Mouse (Mus musculus) liver, adult 2 months (tissue): ENCODE results near the gene Akip1. TPM values are rescaled to one million over a fixed set of nuclear protein-coding genes. Genes with fewer than 3 reads are reported as not detected.

Experiments
- DNase-seq: peaks from one replicate; pipeline ENCODE4 v3.0.0-alpha.2; 2011; ENCODE audit warnings: low read depth, low spot score; ENCODE audit errors: extremely low read depth
- H3K27ac ChIP-seq: fragments of 200-500 bp; replicated peaks from 2 replicates; pipeline ENCODE4 v1.5.1; 2012; ENCODE audit warnings: low read depth, mild to moderate bottlenecking, control low read depth, inconsistent platforms, low read length; ENCODE audit not compliant: insufficient read depth
- H3K27me3 ChIP-seq: fragments of 200-500 bp; 2 replicates; pipeline ENCODE4 v1.6.1; 2012; ENCODE audit warnings: mild to moderate bottlenecking, moderate library complexity, low read length, inconsistent platforms; ENCODE audit not compliant: control insufficient read depth, insufficient read depth
- H3K36me3 ChIP-seq: fragments of 200-500 bp; 2 replicates; pipeline ENCODE4 v1.6.1; 2012; ENCODE audit warnings: low read length, inconsistent platforms; ENCODE audit not compliant: control insufficient read depth, insufficient read depth
- H3K4me1 ChIP-seq: fragments of 200-500 bp; 2 replicates; pipeline ENCODE4 v1.6.1; 2011; ENCODE audit warnings: low read length; ENCODE audit not compliant: control insufficient read depth, insufficient read depth
- H3K4me3 ChIP-seq: fragments of 200-500 bp; 2 replicates; pipeline ENCODE4 v1.5.1; 2011; ENCODE audit warnings: low read depth, mild to moderate bottlenecking, control low read depth, low read length, moderate library complexity; ENCODE audit not compliant: insufficient read depth
- H3K79me2 ChIP-seq: fragments of 200-500 bp; 2 replicates; pipeline ENCODE4 v1.6.1; 2012; ENCODE audit warnings: inconsistent platforms, mild to moderate bottlenecking, low read length, moderate library complexity; ENCODE audit not compliant: control insufficient read depth, insufficient read depth
- H3K9ac ChIP-seq: fragments of 200-500 bp; 2 replicates; pipeline ENCODE4 v1.6.1; 2012; ENCODE audit warnings: low read depth, mild to moderate bottlenecking, control low read depth, inconsistent platforms, low read length
- CTCF ChIP-seq: fragments of 200-500 bp; IDR thresholded peaks from 2 replicates; pipeline ENCODE4 v1.5.1; 2011; ENCODE audit warnings: low read depth, low read length, control low read depth
- POLR2A ChIP-seq: fragments of 200-500 bp; IDR thresholded peaks from 2 replicates; pipeline ENCODE4 v1.6.1; 2011; ENCODE audit warnings: low read length, control low read depth; ENCODE audit not compliant: insufficient read depth; ENCODE audit errors: extremely low read depth
- WGBS: fragments of 180-500 bp; shearing (Covaris S2); methylation state at CpG from one replicate; pipeline ENCODE4 v1.1.7; 2018; 5-methylcytosine and 5-hydroxymethylcytosine counted together
- polyA plus RNA-seq: library from polyadenylated mRNA; depleted of rRNA; stranded (reverse); fragments of >200 nt; gene quantifications from 2 replicates; pipeline ENCODE4 v1.2.3, GENCODE M21; 2012
- total RNA-seq: library from RNA; depleted of rRNA; stranded (reverse); fragments of >200 nt; gene quantifications from 2 replicates; pipeline ENCODE4 v1.2.3, GENCODE M21; 2014

Gene Akip1
- total and polyA plus RNA-seq, 2 experiments = 15.9 to 20.2 TPM

GRCm38 (mm10) chr7:109669426-109670170 lies 33.9 kb upstream of the Akip1 start:
- peak; percentile 14 for DNase-seq
- Histone ChIP-seq H3K9ac (no peak overlapping the region), H3K79me2 (no peaks in the 10 kb centered on the region), H3K27me3 (no peaks in the 10 kb centered on the region), H3K27ac (no peak overlapping the region), H3K4me1 (no peaks in the 10 kb centered on the region), H3K36me3 (no peaks in the 10 kb centered on the region), H3K4me3 (0 out of 2 replicates have a peak overlapping the region, but pooled peaks have one; percentile 11)
- TF ChIP-seq POLR2A (no peak), CTCF (no peak)
- 88% methylated on average over 5 of the region's 5 CpGs for WGBS

DNA sequence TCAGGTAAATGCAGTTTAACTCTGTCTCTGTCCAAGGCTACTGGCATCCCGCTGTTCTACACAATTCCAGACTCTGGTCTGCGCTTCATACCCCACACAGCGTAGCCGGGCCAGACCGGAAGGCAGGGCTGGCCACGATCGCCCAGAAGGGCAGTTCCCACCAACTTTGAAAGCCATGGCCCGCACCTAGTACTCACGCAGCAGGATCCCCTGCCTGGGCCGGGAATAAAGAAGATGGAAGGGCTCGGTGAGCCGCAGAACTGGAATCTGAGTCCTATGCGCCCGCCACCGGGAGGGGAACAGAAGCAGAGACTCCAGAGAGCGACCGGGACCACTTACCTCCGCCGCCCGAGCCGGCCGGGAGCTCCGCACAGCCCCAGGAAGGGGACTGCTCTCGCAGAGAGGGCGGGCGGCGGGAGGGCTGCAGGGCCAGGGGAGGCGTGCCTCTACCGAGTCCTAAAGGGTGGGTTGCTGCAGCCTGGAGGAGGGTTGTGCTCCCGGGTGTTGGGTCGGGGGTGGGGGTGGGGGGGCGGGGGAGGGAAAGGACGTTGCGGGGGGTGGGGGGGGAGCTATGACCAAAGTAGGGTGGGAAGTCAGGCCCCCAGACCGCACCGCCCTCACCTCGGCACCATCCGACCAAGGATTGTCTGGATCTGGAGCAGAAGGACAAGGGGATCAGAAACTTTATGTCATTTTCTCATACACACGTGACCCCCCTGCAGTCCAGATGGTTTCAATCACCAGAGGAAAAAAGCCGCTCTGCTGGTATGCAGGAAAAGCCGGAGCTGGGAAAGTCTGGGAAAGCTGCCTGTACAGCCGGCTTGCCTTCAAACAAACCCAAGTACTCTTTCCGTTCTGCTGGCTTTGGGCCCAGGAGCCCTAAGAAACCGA lies 31.7 kb upstream of the Akip1 start:
- Histone ChIP-seq H3K36me3 (no peaks in the 10 kb centered on the region), H3K4me1 (no peaks in the 10 kb centered on the region), H3K27me3 (no peaks in the 10 kb centered on the region), H3K9ac (peak overlapping the region; percentile 76), H3K79me2 (no peaks in the 10 kb centered on the region), H3K27ac (peak overlapping the region; percentile 47; the same call in 1 of the 2 replicates), H3K4me3 (peak overlapping the region; percentile 69)
- 3% methylated on average over 39 of the region's 44 CpGs for WGBS
- peak; percentile 59 for DNase-seq
- TF ChIP-seq POLR2A (no peak), CTCF (no peak)

GRCm38 (mm10) chr7:109674944-109675628 lies 28.4 kb upstream of the Akip1 start:
- peak; percentile 52 for DNase-seq
- Histone ChIP-seq H3K27ac (peak overlapping the region; percentile 38; the same call in 1 of the 2 replicates), H3K9ac (no peak overlapping the region), H3K4me3 (no peak overlapping the region), H3K27me3 (no peaks in the 10 kb centered on the region), H3K36me3 (no peaks in the 10 kb centered on the region), H3K79me2 (no peaks in the 10 kb centered on the region), H3K4me1 (no peaks in the 10 kb centered on the region)
- WGBS = 75% methylated on average over 4 of the region's 4 CpGs
- TF ChIP-seq CTCF (no peak), POLR2A (no peak)

- TF ChIP-seq POLR2A (no peak), CTCF (no peak)
- Histone ChIP-seq H3K27ac (no peak overlapping the region), H3K4me1 (no peaks in the 10 kb centered on the region; the same call in 1 of the 2 replicates), H3K4me3 (no peak overlapping the region), H3K9ac (no peak overlapping the region), H3K79me2 (no peaks in the 10 kb centered on the region), H3K27me3 (no peaks in the 10 kb centered on the region), H3K36me3 (no peaks in the 10 kb centered on the region)
- 91% methylated on average over 2 of the region's 2 CpGs for WGBS
- no peak for DNase-seq
Observed at GRCm38 (mm10) chr7:109680284-109680683, 23.2 kb upstream of the Akip1 start.

DNA sequence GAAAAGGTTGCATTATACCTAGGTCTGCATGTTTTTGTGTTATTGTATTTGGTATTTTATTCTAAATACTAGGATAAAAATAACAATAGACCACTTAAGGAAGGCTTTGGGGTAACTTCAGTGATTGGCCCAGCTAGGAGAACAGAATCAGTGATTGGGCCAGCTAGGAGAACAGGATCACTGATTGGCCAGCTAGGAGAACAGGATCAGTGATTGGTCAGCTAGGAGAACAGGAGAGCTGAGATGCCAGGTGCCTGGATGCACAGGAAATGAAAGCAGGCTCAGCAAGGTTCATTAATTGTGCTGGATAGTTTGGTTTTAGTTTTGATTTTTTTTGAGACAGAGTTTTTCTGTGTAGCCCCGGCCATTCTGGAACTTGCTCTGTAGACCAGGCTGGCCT lies 22.6 kb upstream of the Akip1 start:
- H3K27me3 ChIP-seq = no peaks in the 10 kb centered on the region
- WGBS = 91% methylated on average over 1 of the region's 1 CpGs
- no peak overlapping the region for H3K9ac ChIP-seq
- no peaks in the 10 kb centered on the region for H3K79me2 ChIP-seq
- H3K4me3 ChIP-seq = no peak overlapping the region
- no peak for DNase-seq
- TF ChIP-seq CTCF (no peak), POLR2A (no peak)
- no peaks in the 10 kb centered on the region; the same call in 1 of the 2 replicates for H3K4me1 ChIP-seq
- H3K27ac ChIP-seq = no peak overlapping the region
- no peaks in the 10 kb centered on the region for H3K36me3 ChIP-seq
